Comparison of ENCODE assay signal across 8 mouse cellular contexts in the genomic region with DNA sequence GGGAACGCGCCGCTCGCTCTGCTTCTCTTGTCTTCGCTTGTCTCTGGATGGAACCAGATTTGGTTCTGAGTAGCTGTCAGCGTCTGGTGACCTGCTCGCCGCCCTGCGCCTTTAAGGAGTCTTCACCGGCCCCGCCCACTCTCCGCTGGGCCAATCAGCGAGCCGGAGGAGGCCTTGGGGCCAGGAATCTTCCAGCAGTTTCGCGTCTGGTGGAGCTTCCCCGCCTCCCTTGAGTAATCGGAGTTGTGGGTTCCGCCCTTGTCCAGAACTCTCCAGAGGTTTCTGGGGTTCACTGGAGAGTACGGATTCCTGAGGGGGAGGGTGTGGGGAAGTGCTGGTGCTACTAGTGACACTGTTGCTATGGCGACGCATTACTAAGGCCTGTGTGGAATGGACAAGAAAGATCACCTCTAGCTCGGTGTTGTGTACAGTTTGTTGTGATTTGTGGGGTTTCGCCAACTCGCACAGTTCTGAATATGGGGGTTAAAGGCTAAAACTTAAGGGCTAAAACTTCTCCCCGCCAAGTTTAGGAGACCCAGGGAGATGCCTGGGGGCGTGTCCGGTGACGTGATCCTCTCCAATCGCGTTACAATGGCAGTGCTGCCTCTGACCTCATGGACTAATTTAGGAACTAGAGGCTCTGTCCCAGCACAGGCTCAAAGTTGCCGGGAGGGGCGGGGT. TPM values are rescaled to one million over a fixed set of nuclear protein-coding genes. Genes with fewer than 3 reads are reported as not detected.
DNase-seq lines count a peak whose midpoint lies in the region; ATAC-seq and TF ChIP-seq lines count a peak whose summit lies in the region.
"Not testable (repeated sequence)": the region's sequence is repeated elsewhere in the genome, so short reads cannot be mapped to it uniquely, and the experiment has no call there.

A gene (minus strand): TSS at position 88 of the 681 bp plus-strand sequence.
A gene (plus strand): TSS at position 635 of the 681 bp plus-strand sequence.

- not testable (repeated sequence) for H3K9me3 ChIP-seq in embryonic facial prominence, embryonic 14.5 days (ENCODE audit: control insufficient read depth, low read length); intestine, postnatal 0 days (ENCODE audit: control insufficient read depth)

- peaks cover 21% of the 10 kb centered on the region for H3K27me3 ChIP-seq in embryonic facial prominence, embryonic 14.5 days (replicated peaks; ENCODE audit: control insufficient read depth, insufficient read depth, low read length)
- peaks cover 15% of the 10 kb centered on the region for H3K27me3 ChIP-seq in intestine, postnatal 0 days (replicated peaks; ENCODE audit: control insufficient read depth, insufficient read depth, low read length)

- DNase-seq in adrenal gland, postnatal 25 days, result peak; percentile 79
- peak; percentile 87 for DNase-seq in embryonic facial prominence, embryonic 14.5 days (ENCODE audit: low spot score)
- DNase-seq in heart, adult 18-20 months, result peak; percentile 96 to 97
- DNase-seq in left cerebral cortex, postnatal 14 days (ENCODE audit: low spot score in 2 of 2), result peak; percentile 72 to 79
- DNase-seq in retina, embryonic 14.5 days (ENCODE audit: low spot score), result peak; percentile 75
- DNase-seq in thymus, postnatal 36 days, result peak; percentile 64 to 65

- H3K4me3 ChIP-seq in embryonic facial prominence, embryonic 14.5 days (ENCODE audit: low read depth, low read length), result peak within 1 kb of the TSS; percentile 36
- peak within 1 kb of the TSS; percentile 28 for H3K4me3 ChIP-seq in intestine, postnatal 0 days (ENCODE audit: low read depth, low read length)

- H3K27ac ChIP-seq in embryonic facial prominence, embryonic 14.5 days (replicated peaks; ENCODE audit: low read depth, low read length); intestine, postnatal 0 days (ENCODE audit: low read depth, low read length): not testable (repeated sequence)

- peak within 1 kb of the TSS; percentile 64 for H3K4me2 ChIP-seq in embryonic facial prominence, embryonic 14.5 days (ENCODE audit: low read depth, low read length)
- peak within 1 kb of the TSS; percentile 64 for H3K4me2 ChIP-seq in intestine, postnatal 0 days (replicated peaks; ENCODE audit: low read depth)

- H3K4me1 ChIP-seq in embryonic facial prominence, embryonic 14.5 days (ENCODE audit: control insufficient read depth, insufficient read depth, low read length); intestine, postnatal 0 days (replicated peaks; ENCODE audit: control insufficient read depth, insufficient read depth, low read length): not testable (repeated sequence)

- intact Hi-C loops in left cerebral cortex, postnatal 14 days (cut with DNase I), result not testable (repeated sequence)

- peak; percentile 97 for ATAC-seq in embryonic facial prominence, embryonic 14.5 days (ENCODE audit: low read depth)
- peak; percentile 95 for ATAC-seq in intestine, postnatal 0 days
- ATAC-seq in megakaryocyte, adult 5-6 weeks (ENCODE audit: poor library complexity, severe bottlenecking), result peak; percentile 95

- not testable (repeated sequence) for H3K36me3 ChIP-seq in embryonic facial prominence, embryonic 14.5 days (ENCODE audit: control insufficient read depth, insufficient read depth, low read length); intestine, postnatal 0 days (ENCODE audit: control insufficient read depth, insufficient read depth)

- 0% methylated on average over 20 of the region's 33 CpGs for WGBS in embryonic facial prominence, embryonic 14.5 days
- WGBS in intestine, postnatal 0 days, result under 1% methylated on average over 29 of the region's 33 CpGs

- TF ChIP-seq CTCF in intestine, postnatal 0 days (IDR thresholded peaks at IDR 0.05; ENCODE audit: low read depth), result not testable (repeated sequence)

- peak within 1 kb of the TSS; percentile 47 for H3K9ac ChIP-seq in embryonic facial prominence, embryonic 14.5 days (ENCODE audit: low read depth, low read length)
- H3K9ac ChIP-seq in intestine, postnatal 0 days (ENCODE audit: low read depth, low read length), result not testable (repeated sequence)

RNA-seq across cellular contexts. Expression of the first gene that starts in this region (rescaled TPM):
- total RNA-seq in adrenal gland, postnatal 25 days (2021), result 18.9 and 33.6 TPM in 2 replicates
- polyA plus RNA-seq in embryonic facial prominence, embryonic 14.5 days (2014; fragmentation: Nextera tagmentation; extraction: Ambion mirVana), result 7.3 TPM in 2 replicates
- total RNA-seq in heart, adult 18-20 months (2021), result 10 to 100 TPM; 17.5 to 41.5 TPM
- polyA plus RNA-seq in intestine, postnatal 0 days (2015; fragmentation: Nextera tagmentation; extraction: Ambion mirVana), result 6.4 and 6.5 TPM in 2 replicates
- 1 to 10 TPM; 5.5 to 6.7 TPM for total RNA-seq in left cerebral cortex, postnatal 14 days (2021)
- total RNA-seq in megakaryocyte, adult 5-6 weeks (2015), result 10.8 and 12.4 TPM in 2 replicates
- 29.2 and 32.0 TPM in 2 replicates for total RNA-seq in megakaryocyte, adult 5-6 weeks (2017)

RNA-seq across cellular contexts. Expression of the second gene that starts in this region (rescaled TPM):
- total RNA-seq in adrenal gland, postnatal 25 days (2021), result 0.27 TPM in 1 of 2 replicates, not detected in the other
- polyA plus RNA-seq in embryonic facial prominence, embryonic 14.5 days (2014; fragmentation: Nextera tagmentation; extraction: Ambion mirVana), result 0.99 and 1.0 TPM in 2 replicates
- total RNA-seq in heart, adult 18-20 months (2021), result 10 to 100 TPM in 1 of 2 experiments, 1 to 10 TPM in 1; 9.8 to 10.8 TPM
- 0.22 and 0.25 TPM in 2 replicates for polyA plus RNA-seq in intestine, postnatal 0 days (2015; fragmentation: Nextera tagmentation; extraction: Ambion mirVana)
- under 1 TPM; 0.15 TPM for total RNA-seq in left cerebral cortex, postnatal 14 days (2021)
- not detected in 2 replicates for total RNA-seq in megakaryocyte, adult 5-6 weeks (2015)
- 0.22 TPM in 1 of 2 replicates, not detected in the other for total RNA-seq in megakaryocyte, adult 5-6 weeks (2017)
